Mouse (Mus musculus): ENCODE measurements at regions not wholly inside any gene's neighbourhood (a gene's known extent, or its start where the extent isn't known, plus 50 kb on each side); places are given as distances from the start of the nearest gene placed in this dataset.
A peak's percentile ranks its signal among the peaks of the same experiment; 100 is the strongest.

GRCm38 (mm10) chr9:30283771-30284148 lies 143.1 kb upstream of the Snx19 start:
- no peak for DNase-seq (ENCODE audit: inconsistent age in 2 of 2, low spot score in 1 of 2)

DNA sequence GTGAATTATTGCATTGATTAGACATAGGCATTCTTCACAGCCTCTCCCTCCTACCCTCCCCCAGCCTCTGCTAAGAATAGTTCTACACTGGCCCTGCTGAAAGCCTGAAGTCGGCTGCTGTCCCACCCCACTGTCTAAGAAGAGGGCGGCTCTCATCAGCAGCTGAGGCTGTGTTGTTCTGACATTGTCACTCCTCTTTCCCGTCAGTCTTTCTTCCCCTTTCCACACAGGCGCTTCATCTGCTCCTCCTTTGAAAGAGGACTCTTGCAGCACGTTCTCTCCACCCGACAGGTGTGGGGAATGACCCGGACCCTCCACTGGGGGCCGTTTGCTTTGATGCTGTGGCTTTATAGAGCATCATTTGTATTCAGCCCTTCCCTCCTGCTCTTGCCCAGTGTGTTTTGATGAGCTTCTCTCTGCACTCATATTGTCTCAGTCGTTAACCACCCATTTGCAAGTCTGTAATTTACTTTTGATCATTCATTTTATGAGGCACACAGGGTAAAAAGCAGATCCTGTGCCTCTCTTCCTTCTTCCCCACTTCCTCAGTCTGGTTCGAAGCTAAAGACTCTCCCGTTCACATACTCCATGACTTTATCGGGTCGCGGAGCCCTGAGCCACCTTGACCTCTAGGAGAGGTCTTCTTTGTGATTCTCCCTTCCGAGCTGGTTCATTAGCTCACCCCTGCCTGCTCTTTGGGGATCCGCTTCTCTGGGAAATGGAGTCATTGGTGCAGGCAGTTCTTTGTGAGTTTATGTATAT lies 142.2 kb upstream of the Snx19 start:
- DNase-seq (ENCODE audit: inconsistent age in 2 of 2, low spot score in 1 of 2): no peak

DNA sequence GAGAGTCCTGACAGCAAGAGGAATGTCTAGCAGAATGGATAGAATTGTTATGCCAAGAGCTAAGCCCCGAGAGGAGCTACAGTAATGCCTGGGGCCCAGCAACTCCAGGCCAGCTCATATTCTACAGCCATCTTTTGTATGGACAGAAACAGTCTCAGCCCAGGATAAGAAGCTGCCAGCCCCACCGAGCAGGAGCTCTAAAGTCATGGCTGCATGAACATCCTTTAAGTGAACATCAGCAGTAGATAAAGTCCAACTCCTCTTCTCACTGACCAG lies 141.6 kb upstream of the Snx19 start:
- DNase-seq (ENCODE audit: inconsistent age in 2 of 2, low spot score in 1 of 2): no peak

DNA sequence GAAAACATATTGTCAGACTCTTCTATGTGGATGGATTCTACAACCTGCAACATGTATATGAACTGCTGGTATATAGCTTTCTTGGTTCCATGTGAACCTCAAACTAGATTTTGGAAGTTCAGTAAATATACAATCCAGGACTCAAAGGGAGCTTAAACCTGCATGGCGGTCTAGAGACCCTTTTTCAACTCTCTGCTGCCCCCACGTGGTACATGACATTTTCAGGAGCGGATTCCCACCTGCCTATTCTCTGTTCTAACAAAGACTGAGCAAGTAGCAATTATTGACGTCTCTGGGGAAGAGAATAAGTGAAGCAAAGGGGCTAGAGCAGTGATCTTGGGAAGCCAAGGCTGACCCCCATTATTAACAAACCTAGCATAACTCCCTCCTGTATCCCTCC lies 127.1 kb upstream of the Snx19 start:
- peak in 1 of 2 experiments; percentile 67 for DNase-seq (ENCODE audit: inconsistent age in 2 of 2, low spot score in 1 of 2)

DNA sequence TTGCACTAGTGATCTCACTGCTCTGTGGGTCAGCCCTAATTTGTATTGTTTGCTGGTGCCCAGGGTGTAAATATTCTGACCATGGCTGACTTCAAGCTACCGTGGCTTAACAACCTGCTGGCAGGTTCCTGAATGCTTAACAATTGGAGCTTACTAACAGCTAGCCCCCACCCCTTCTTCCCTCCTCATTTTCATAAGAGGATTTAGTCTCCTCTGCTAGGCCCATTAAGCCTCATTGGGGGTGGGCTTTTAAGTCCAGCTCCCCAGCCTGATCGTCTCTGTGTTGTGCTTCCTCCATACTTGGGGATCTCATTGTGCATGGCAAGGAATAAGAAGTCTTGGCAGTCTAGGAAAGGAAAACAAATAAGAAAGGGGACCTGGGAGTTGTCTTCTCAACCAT lies 118.6 kb upstream of the Snx19 start:
- no peak for DNase-seq (ENCODE audit: inconsistent age in 2 of 2, low spot score in 1 of 2)

DNA sequence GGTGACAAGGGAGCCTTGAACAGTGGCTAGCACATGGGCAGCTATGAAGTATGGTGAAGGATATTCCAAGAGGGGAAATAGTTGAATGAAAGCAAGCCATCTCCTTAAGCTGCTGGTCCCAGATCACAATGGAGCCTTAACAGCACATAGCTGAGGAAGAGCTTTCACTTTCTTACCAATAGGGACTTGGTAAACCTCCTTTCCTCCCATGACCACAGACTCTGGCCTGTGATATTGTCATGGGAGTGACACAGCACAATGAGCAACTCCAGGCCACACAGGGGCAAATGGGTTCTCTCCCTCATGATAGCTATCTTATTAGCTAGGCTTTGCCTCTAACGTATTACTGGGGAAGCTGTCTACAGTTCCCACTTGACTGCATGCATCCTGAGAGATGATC lies 113.5 kb upstream of the Snx19 start:
- DNase-seq (ENCODE audit: inconsistent age in 2 of 2, low spot score in 1 of 2): no peak

GRCm38 (mm10) chr9:30314355-30315171 lies 112.3 kb upstream of the Snx19 start:
- peak; percentile 63 to 88 for DNase-seq (ENCODE audit: inconsistent age in 2 of 2, low spot score in 1 of 2)

DNA sequence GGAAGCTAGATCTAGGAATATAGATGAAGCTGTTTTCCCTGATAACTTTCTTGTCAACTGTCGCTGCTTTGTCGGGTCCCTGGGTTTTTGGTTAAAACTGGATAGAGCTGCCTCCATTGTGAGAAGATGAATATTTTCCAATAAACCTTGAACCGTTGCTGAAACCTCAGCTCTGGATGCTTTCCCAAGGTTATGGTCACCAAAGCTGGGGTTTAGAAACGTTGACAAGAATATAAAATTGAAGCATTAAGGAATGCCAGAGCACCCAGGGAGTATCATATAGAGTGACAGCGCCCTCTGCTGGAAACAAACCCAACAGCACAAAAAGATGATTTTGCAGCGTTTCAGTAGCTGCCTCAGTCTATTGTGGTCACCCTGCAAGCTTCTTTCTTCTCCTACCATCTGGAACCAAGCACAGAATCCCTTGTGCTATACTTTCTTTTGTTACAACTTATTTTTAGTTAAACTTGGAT lies 111.7 kb upstream of the Snx19 start:
- DNase-seq (ENCODE audit: inconsistent age in 2 of 2, low spot score in 1 of 2): peak; percentile 41 to 87

DNA sequence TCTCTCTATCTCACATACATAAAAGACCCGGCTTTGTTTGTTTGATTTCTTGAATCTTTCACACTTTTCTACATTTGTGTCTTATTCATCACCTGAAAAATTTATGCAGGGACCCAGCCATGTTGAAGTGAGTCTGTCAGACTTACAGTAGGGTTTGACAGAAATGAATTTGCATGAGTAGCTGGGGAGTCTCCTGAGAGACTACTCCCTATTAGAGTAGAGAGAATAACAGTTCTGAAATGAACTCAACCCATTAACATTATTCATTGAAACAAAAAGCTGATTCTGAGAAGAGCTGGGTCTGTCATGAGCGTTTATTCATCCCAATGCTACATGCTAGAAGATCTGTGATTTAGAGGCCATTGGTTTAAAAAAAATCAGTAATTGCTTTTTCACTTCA lies 82.0 kb upstream of the Snx19 start:
- no peak for DNase-seq (ENCODE audit: inconsistent age in 2 of 2, low spot score in 1 of 2)

GRCm38 (mm10) chr9:30353965-30354364 lies 72.9 kb upstream of the Snx19 start:
- DNase-seq (ENCODE audit: inconsistent age in 2 of 2, low spot score in 1 of 2): no peak

DNA sequence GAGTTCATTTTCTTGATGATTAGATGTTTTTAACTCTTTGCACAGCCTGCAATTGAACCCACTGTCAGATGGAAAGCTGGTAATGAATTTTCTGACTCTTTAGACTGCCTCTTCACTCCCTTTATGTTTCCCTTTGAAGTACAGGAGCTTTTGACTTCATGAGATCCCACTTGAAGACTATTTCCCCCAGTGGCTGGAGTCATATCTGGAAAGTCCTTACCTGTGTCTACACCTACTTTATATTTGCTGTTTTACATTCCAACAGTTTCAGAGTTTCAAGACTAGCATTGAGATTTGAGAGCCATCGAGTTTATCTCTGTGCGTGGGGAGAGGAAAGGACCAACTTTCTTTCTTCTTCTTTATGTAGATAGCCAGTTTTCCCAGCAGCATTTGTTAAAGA lies 71.3 kb upstream of the Snx19 start:
- no peak for DNase-seq (ENCODE audit: inconsistent age in 2 of 2, low spot score in 1 of 2)

DNA sequence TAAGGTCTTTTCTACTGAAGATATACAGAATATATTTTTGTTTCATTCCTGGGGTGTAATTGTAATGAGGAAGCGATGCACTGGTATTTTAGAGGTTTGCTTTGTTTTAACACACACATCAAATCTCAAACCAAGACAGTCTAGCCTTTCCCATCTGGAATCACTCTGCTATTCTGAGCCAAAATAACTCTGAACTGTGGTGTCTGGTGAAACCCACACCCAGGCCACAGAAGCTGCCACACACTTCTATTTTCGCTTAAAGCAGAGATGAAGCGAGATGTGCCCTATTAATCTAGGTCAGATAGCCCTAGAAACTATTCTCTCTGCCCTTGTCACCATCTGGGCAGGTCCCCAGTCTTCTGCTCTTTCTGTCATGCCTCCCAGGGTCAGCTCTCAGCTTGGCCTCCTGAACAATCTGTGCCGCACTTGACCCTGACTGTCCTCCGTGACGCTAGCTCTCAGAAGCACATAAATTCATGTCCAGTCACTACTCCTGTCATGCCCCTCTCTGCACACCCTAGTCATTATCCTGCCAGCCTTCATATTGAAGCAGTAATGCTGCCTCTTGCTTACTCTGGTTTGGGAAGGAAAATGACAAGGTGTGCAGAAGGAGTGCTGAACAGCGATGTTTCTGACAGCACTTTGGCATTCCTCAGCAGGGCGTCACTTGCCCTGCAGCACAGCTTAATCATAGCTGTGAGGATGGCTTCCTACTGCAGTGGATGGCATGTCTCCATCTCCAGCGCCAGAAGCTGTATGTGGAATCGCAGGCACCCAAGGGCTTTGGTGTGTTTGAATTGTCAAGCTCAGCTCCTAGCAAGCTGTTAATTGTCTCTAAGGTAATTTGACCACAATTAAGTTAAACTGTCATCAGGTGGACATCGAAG lies 57.1 kb upstream of the Snx19 start:
- DNase-seq (ENCODE audit: inconsistent age in 2 of 2, low spot score in 1 of 2): peak; percentile 76 to 78

- no peak for DNase-seq (ENCODE audit: inconsistent age in 2 of 2, low spot score in 1 of 2)
Measured at GRCm38 (mm10) chr9:30370789-30371188, 56.1 kb upstream of the Snx19 start.

DNA sequence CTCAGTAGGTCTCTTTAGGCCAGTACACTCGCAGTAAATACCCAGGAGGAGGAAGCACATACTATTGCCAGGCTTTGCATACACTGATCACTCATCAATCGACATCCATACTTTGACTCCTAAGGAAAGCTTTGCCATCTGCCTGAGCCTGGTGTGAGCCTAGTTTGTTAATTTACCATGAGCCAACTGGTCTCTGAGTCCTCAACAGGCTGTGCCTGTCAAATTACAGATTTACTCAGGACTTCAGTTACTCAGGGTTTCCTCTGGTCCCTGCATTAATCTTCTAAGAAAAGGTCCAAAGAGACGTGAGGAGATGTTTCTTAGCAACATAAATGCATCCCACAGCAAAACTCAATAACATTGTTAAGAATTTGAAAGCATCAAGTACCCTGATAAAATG lies 50.0 kb upstream of the Snx19 start:
- no peak for DNase-seq (ENCODE audit: inconsistent age in 2 of 2, low spot score in 1 of 2)
